Mouse (Mus musculus): ENCODE results near the gene Methig1.

DNA sequence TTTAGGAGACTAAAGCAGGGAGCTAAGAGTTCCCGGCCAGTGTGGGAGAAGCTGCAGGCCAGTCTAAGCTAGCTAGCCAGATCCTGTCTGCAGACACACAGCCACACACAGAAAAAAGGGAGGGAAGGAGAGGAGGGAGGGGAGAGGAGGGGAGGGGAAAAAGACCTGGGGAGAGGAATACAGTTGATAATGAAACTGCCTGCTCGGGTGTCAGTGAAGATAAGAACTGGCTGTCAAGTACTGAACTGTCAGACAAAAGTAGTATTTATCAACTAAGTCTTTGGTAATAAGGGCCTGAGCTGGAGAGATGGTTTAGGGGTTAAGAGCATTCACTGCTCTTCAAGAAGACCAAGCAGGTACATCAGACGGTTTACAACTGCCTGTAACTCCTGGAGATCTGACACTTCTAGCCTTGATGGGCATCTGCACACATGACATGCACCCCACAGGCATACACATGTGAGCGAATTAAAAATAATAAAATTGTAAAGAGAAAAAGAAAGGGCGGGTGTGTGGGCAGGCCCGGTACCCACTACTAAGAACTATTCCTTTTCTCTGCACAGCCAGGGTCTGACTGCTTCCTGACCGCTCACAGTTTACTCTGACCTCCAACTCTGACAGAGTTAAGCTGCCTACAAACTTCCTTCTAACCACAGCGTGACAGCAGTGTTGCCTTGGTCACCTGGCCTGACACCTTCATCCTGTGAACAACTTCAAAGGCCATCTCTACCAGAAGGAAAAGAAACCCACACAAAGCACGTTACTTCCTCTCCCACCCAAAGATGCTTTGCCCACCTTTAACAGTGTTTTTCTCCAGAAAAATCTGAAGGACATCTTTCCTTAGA lies 67.2 kb downstream of the Methig1 start:
- no peak for TF ChIP-seq ZNF384 (IDR thresholded peaks at IDR 0.05; ENCODE audit: low read depth, low read length)
- TF ChIP-seq HCFC1 (IDR thresholded peaks at IDR 0.05; ENCODE audit: borderline replicate concordance, insufficient read depth, low read length), result no peak
- TF ChIP-seq MAFK (IDR thresholded peaks at IDR 0.05; ENCODE audit: insufficient read depth, low read depth, low read length), result no peak
- no peak for TF ChIP-seq ZC3H11A (IDR thresholded peaks at IDR 0.05; ENCODE audit: borderline replicate concordance, low read depth, low read length)

Data from ES-E14 (cell line).